Mouse (Mus musculus) stomach, embryonic 15.5 days (tissue): ENCODE data around the gene 1700025C18Rik. TPM values are rescaled to one million over a fixed set of nuclear protein-coding genes. Genes with fewer than 3 reads are reported as not detected.
A peak's percentile ranks its signal among the peaks of the same experiment; 100 is the strongest.

ENCODE experiments used
- ATAC-seq: fragments of 200-750 bp; cut with Nextera tagmentation; 2 replicates; pipeline ENCODE4 v1.8.0; 2017; ENCODE audit warnings: low read depth, moderate number of reproducible peaks, moderate TSS enrichment; ENCODE audit not compliant: insufficient read depth, low FRiP score
- H3K27ac ChIP-seq: fragments of 300-500 bp; sonication (generic); 2 replicates; pipeline ENCODE4 v1.5.1; 2015; ENCODE audit warnings: mild to moderate bottlenecking, inconsistent platforms
- H3K27me3 ChIP-seq: fragments of 300-500 bp; sonication (generic); replicated peaks from 2 replicates; pipeline ENCODE4 v1.6.1; 2015; ENCODE audit warnings: inconsistent platforms
- H3K36me3 ChIP-seq: fragments of 300-500 bp; sonication (generic); 2 replicates; pipeline ENCODE4 v1.6.1; 2015; ENCODE audit warnings: inconsistent platforms
- H3K4me1 ChIP-seq: fragments of 300-500 bp; sonication (generic); 2 replicates; pipeline ENCODE4 v1.6.1; 2015; ENCODE audit warnings: inconsistent platforms
- H3K4me2 ChIP-seq: fragments of 300-500 bp; sonication (generic); 2 replicates; pipeline ENCODE4 v1.6.1; 2015; ENCODE audit warnings: mild to moderate bottlenecking, inconsistent platforms
- H3K4me3 ChIP-seq: fragments of 300-500 bp; sonication (generic); replicated peaks from 2 replicates; pipeline ENCODE4 v1.5.1; 2015; ENCODE audit warnings: inconsistent platforms
- H3K9ac ChIP-seq: fragments of 300-500 bp; sonication (generic); 2 replicates; pipeline ENCODE4 v1.6.1; 2015; ENCODE audit warnings: inconsistent platforms
- H3K9me3 ChIP-seq: fragments of 300-500 bp; sonication (generic); 2 replicates; pipeline ENCODE4 v1.6.1; 2016; ENCODE audit warnings: inconsistent platforms
- WGBS: fragments of 180-500 bp; shearing (Covaris S2); methylation state at CpG from one replicate; pipeline ENCODE4 v1.1.7; 2015; 5-methylcytosine and 5-hydroxymethylcytosine counted together
- polyA plus RNA-seq: library from polyadenylated mRNA; unstranded; fragments of >200 nt; fragmentation: Nextera tagmentation; extraction: Ambion mirVana; gene quantifications from 2 replicates; pipeline ENCODE4 v1.2.1, GENCODE M21; 2015

The 1700025C18Rik gene
- polyA plus RNA-seq, 1 experiment from 2014 or later: not detected

DNA sequence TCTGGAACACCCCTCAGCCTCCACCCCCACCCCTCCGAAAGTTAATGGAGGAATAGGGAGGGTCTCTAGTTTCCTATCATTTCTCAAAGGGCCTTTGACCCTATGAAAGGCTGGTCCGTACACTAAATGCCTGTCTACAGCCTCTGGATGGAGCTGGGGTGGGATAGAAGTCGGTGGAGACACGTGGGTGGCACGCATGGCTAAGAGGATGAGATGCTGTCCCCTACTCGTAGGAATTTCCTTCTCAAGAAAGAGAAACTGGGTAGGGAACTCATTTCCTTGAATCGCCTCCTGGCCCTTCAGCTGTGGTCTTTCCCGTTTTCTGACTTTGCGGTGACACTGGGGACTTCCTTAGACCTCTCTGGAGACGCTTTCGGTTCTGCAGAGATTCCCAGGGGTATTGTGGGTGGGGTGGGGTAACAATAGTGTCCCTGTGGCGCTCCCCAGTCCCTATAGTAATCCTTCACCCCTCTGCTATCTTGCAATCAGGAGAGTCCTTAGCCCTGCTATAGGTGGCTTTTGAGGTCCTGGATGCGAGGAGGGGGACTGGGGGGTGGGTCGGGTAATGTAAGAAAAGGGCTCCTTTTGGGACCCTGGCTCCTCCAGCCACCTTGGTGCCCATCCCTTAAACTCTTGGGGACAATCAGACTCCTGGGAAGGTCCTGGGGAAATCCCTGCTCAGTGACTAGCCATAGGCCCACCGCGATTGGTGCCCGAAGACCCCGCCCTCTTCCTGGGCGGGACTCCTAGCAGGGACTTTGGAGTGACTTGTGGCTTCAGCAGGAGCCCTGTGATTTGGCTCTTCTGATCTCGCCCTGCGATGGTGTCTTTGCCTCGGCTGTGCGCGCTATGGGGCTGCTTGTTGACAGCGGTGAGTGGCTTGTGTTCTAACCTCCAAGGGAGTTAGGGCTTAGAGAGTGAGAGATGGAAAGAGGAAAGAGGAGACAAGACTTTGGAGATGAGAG lies 35.4 kb downstream of the 1700025C18Rik start, which contains the start of gene Cd40:
Gene Cd40 (plus strand): TSS at position 740 of the 965 bp plus-strand sequence.
- no peaks in the 10 kb centered on the region for H3K9me3 ChIP-seq
- peak within 1 kb of the TSS; percentile 37 for H3K4me3 ChIP-seq
- no peak within 1 kb of the TSS for H3K9ac ChIP-seq
- no peak within 1 kb of the TSS for H3K27ac ChIP-seq
- peaks cover 10% of the 10 kb centered on the region; the same call in 1 of the 2 replicates for H3K4me1 ChIP-seq
- H3K4me2 ChIP-seq: peak within 1 kb of the TSS; percentile 54
- peak; percentile 82 for ATAC-seq
- H3K27me3 ChIP-seq: 0 out of 2 replicates have a peak, but pooled peaks cover 7% of the 10 kb centered on the region
- 13% methylated on average over 25 of the region's 25 CpGs for WGBS
- no peaks in the 10 kb centered on the region for H3K36me3 ChIP-seq

DNA sequence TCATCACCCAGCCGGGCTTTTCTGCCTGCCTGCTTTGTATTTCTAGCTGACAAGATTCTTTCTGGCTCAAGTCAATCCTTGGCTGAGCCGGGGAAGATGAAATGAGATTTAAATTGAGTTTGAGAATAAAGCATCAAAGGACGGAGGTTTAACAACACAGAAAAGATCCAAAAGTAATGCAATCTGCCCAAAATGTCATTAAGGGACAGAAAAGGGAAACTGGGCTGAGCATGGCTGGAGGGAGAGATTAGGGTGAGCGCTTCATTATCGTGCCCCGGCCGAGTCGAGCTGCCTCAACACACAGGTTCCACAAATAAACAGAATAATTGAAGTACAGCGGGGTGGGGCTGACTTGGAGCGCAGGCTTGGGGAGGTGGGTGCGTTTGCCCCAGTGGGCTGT lies 39.0 kb downstream of the 1700025C18Rik start:
- 29% methylated on average over 11 of the region's 11 CpGs for WGBS
- no peak overlapping the region for H3K27ac ChIP-seq
- H3K36me3 ChIP-seq: no peaks in the 10 kb centered on the region
- 0 out of 2 replicates have a peak, but pooled peaks cover 4% of the 10 kb centered on the region for H3K27me3 ChIP-seq
- no peaks in the 10 kb centered on the region for H3K9me3 ChIP-seq
- H3K4me1 ChIP-seq: peaks cover 10% of the 10 kb centered on the region; the same call in 1 of the 2 replicates
- H3K4me3 ChIP-seq: no peak overlapping the region
- H3K4me2 ChIP-seq: no peak overlapping the region
- H3K9ac ChIP-seq: no peak overlapping the region
- ATAC-seq: no peak

DNA sequence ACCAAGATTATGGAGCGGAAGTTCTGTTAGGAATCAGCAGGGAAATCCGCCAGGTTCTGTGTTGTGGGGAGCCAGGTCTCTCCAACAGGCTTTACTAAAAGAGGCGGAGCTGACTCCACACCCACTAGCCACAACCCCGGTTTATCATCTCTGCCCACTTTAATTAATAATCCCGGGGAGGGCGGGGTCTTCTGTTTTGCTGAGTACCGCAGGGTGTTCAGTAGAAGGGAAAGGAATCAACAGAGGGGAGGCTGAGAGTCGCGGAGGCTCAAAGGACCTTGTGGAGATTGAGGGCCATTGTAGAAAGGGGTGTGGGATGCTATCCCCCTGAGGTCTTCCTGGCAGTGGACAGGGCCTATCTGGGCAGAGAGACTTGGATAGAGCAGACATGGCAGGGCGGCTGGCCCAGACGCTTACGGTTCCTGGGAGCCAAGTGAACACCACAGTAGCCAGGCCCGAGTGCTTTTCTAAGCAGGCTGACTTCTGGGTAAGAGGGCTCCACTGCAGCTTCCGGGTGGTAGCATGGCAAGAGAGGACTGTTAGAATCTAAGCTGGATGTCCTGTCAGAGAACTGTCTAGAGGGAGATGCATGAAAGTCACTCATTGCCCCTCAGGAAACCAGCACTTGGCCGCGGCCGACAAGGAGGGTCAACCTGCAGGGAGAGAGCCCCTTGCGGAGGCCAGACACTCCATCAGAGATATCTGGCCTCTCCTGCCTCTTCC lies 39.6 kb downstream of the 1700025C18Rik start:
- H3K4me1 ChIP-seq: peaks cover 10% of the 10 kb centered on the region; the same call in 1 of the 2 replicates
- H3K4me3 ChIP-seq: no peak overlapping the region
- H3K4me2 ChIP-seq: no peak overlapping the region
- WGBS: 69% methylated on average over 18 of the region's 18 CpGs
- no peaks in the 10 kb centered on the region for H3K36me3 ChIP-seq
- H3K9ac ChIP-seq: no peak overlapping the region
- no peaks in the 10 kb centered on the region for H3K9me3 ChIP-seq
- no peak overlapping the region for H3K27ac ChIP-seq
- H3K27me3 ChIP-seq: no peaks in the 10 kb centered on the region
- no peak for ATAC-seq

DNA sequence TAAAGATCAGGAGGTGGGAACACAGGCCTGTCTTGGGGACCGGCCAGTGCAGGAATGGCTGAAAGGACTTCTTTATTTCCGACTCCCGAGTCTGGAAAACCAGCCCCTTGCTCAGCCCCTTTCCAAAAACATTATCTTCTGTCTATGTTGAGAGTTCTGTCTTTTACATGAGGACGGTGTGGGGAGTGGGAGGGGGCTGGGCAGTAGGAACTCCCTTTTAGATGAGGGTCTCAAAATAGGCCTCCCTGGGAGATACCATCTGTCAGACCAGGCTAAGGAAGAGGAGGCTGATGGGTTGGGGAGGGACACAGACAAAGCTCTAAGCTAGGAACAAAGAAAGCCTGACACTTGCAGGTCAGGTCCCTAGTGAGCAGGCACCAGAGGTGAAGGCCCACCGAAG lies 41.5 kb downstream of the 1700025C18Rik start:
- Histone ChIP-seq H3K27me3 (no peaks in the 10 kb centered on the region), H3K4me1 (no peaks in the 10 kb centered on the region), H3K9ac (no peak overlapping the region), H3K4me2 (no peak overlapping the region), H3K36me3 (no peaks in the 10 kb centered on the region), H3K9me3 (no peaks in the 10 kb centered on the region), H3K27ac (no peak overlapping the region), H3K4me3 (no peak overlapping the region)
- WGBS: 65% methylated on average over 5 of the region's 5 CpGs
- ATAC-seq: no peak

DNA sequence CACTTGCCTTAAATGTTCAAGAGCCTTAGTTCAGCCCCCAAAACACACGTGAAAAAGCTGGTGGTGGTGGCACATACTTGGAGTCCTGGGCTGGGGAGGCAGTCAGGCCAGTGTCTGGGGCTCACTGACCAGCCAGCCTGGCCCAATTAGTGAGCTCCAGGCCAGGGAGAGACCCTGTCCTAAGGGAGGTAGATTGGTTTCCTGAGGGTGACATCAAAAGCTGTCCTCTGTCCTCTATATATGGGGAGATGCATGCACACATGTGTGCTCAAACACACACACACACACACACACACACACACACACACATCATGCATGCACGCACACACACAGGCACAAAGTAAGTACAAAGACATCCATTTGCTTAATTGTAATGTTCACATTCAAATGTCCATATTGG lies 46.8 kb downstream of the 1700025C18Rik start:
- Histone ChIP-seq H3K9ac (no peak overlapping the region), H3K27me3 (no peaks in the 10 kb centered on the region), H3K9me3 (no peaks in the 10 kb centered on the region), H3K4me2 (no peak overlapping the region), H3K36me3 (no peaks in the 10 kb centered on the region), H3K27ac (no peak overlapping the region), H3K4me3 (no peak overlapping the region), H3K4me1 (0 out of 2 replicates have a peak, but pooled peaks cover 4% of the 10 kb centered on the region)
- 61% methylated on average over 2 of the region's 2 CpGs for WGBS
- no peak for ATAC-seq

DNA sequence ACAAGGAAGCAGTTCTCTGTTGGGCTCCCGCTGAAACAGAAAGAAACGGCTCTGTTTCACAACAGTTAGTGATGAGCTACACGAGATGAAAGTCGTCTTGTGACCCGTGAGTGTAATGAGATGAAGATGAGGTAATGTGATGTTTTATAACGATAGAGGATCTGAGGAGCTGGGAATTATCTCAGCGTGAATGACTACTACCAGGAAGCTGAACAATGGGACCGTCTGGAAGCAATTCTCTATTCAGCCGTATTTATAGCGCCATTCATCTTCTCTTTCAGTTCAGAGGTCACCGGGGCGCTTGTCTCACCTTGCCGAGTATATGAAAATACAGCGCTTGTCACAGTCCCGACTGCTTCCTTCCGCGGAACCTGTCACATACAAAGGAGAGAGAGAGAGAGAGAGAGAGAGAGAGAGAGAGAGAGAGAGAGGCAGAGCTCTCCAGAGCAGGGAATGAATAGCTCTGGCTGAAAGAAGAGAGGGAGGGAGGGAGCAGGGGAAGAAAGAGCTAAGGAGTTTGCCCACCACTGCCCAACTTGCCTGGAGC lies 47.4 kb downstream of the 1700025C18Rik start:
- 0 out of 2 replicates have a peak, but pooled peaks cover 4% of the 10 kb centered on the region for H3K4me1 ChIP-seq
- ATAC-seq: no peak
- no peak overlapping the region for H3K27ac ChIP-seq
- no peaks in the 10 kb centered on the region for H3K27me3 ChIP-seq
- H3K9ac ChIP-seq: no peak overlapping the region
- H3K4me2 ChIP-seq: no peak overlapping the region
- no peaks in the 10 kb centered on the region for H3K9me3 ChIP-seq
- whole genome bisulfite sequencing: 17% methylated on average over 17 of the region's 17 CpGs
- no peak overlapping the region for H3K4me3 ChIP-seq
- H3K36me3 ChIP-seq: no peaks in the 10 kb centered on the region

DNA sequence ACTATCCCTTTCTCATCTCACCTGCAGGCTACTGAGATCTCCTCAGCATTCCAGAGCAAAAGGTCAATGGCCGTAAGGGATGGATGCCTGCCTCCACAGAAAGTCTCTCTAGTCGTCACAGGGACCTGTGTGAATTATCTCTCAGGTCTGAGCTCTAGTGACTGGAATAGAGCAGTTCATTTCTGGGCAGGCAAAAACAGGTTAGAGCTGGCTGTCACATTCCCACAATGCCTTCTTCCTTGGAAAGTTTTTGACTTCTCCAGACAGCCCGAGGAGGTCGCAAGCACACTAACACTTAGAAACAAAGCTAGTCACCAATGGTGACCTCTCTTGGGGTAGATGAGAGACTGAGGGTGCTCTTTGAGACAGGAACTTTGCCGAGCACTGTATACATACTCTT lies 48.4 kb downstream of the 1700025C18Rik start:
- Histone ChIP-seq H3K36me3 (no peaks in the 10 kb centered on the region), H3K9me3 (no peaks in the 10 kb centered on the region), H3K4me3 (no peak overlapping the region), H3K9ac (no peak overlapping the region), H3K4me1 (0 out of 2 replicates have a peak, but pooled peaks cover 4% of the 10 kb centered on the region), H3K4me2 (no peak overlapping the region), H3K27ac (no peak overlapping the region), H3K27me3 (no peaks in the 10 kb centered on the region)
- ATAC-seq: no peak
- 72% methylated on average over 5 of the region's 5 CpGs for WGBS

DNA sequence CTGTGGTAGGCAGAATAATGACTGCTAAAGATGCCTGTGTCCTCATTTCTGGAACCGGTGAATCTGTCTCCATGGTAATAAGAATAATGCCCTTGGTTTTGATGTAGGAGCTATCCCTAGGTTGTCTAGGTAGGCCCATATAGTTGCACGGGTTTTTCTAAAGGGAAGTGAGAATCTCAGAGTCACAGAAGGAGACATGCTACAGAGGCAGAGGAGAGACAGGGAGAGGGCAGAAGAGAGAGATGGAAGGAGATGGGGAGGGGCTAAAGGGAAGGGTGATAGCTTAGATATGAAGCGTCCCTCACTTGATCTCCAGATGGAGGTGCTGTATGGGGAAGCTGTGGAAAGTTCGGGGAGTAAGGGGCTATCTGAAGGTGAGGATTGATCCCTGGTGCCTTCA lies 53.1 kb downstream of the 1700025C18Rik start:
- Histone ChIP-seq H3K9me3 (no peaks in the 10 kb centered on the region), H3K9ac (no peak overlapping the region), H3K4me2 (no peak overlapping the region), H3K27ac (no peak overlapping the region), H3K4me1 (peaks cover 14% of the 10 kb centered on the region; the same call in 1 of the 2 replicates), H3K27me3 (no peaks in the 10 kb centered on the region), H3K4me3 (no peak overlapping the region), H3K36me3 (no peaks in the 10 kb centered on the region)
- ATAC-seq: no peak
- WGBS: 63% methylated on average over 4 of the region's 4 CpGs

DNA sequence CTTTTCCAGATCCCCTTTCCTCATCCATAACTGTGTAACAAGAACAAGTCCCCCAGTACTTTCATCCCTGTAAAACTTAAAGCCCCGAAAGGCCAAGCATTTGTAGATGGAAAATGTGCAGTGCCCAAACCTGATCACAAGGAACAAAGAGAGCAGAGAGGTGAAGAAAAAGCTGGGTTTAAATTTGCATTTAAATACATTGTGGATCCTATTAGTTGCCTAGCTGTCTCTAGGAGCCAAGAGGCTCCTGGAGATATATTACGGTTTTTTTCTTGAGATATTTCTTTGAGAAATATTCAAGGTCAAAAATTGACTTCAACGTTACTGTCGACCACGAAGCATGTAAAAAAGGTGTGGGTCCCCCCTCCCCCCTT lies 55.5 kb downstream of the 1700025C18Rik start:
- Histone ChIP-seq H3K27ac (no peak overlapping the region), H3K36me3 (no peaks in the 10 kb centered on the region), H3K4me3 (peak overlapping the region; percentile 92), H3K4me1 (peaks cover 14% of the 10 kb centered on the region; the same call in 1 of the 2 replicates), H3K9me3 (no peaks in the 10 kb centered on the region), H3K9ac (no peak overlapping the region), H3K27me3 (no peaks in the 10 kb centered on the region), H3K4me2 (peak overlapping the region; percentile 78)
- ATAC-seq: peak; percentile 16; the same call in 1 of the 2 replicates
- 37% methylated on average over 5 of the region's 5 CpGs for WGBS

DNA sequence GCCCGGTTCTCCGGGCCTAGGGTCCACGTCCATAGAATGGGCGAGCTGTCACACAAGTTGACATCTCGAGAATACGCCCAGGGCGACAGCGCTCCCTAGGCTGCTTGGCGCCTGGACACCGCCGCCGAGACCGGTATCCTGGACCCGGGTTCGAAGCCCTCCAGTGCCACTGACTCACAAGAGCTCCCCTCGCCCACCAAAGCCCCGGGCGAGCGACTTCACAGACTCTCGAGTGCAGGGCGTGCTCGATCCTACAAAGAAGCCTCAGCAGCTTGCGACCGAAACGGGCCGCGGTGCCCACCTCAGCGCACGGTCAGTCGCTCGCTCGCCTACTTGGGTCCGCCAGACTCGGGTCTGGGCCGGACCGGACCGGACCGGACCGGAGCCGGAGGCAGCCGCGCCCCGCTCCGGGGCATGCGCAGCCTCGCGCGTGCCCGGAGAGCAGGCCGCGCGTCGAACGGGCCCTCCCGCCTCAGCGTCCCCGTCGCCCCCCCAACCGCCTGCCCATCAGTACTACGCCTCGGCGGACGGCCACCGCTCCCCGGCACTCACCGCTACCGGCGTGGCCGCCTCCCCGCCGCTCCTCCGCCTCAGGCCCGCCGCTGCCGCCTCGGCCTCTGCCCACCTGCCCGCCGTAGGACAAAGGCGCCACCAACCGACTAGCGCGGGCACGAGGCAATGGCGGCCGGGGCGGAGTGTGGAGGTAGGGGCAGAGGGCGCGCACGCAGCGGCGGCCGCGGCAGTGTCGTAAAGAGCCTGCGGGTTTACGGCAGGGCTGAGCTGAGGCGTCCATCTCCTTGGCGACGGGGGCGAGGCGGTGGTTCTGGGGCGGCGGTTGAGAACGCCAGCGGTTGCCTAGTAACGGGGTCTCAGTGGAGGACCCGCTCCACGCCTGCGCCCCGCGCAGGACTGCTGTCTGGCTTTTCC lies 56.2 kb downstream of the 1700025C18Rik start, which contains the start of gene Ncoa5:
Gene Ncoa5 (minus strand): TSS at position 737 of the 927 bp plus-strand sequence.
- under 1% methylated on average over 100 of the region's 111 CpGs for WGBS
- ATAC-seq: peak; percentile 94
- Histone ChIP-seq H3K27ac (peak within 1 kb of the TSS; percentile 77), H3K27me3 (no peaks in the 10 kb centered on the region), H3K4me1 (peaks cover 14% of the 10 kb centered on the region; the same call in 1 of the 2 replicates), H3K4me3 (peak within 1 kb of the TSS; percentile 92), H3K4me2 (peak within 1 kb of the TSS; percentile 78), H3K9me3 (no peaks in the 10 kb centered on the region), H3K36me3 (no peaks in the 10 kb centered on the region), H3K9ac (peak within 1 kb of the TSS; percentile 91)

DNA sequence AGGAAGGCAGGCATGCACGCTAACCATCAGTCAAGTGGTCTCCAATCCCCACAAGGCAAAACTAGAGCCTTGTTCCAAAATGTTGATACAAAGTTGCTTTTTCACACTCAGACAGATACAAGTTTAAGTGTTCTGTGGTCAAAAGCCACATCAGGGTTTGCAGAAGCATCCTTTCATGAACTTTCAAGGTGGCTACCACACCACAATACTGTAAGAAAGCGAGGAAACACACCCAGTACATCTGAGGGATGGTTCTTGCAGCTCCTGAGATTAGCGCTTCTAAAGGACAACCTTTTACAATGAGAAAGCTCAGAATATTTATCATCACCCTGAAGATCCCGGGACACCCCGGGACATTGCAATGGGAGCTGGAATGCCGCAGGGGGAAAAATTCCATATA lies 57.2 kb downstream of the 1700025C18Rik start:
- Histone ChIP-seq H3K36me3 (no peaks in the 10 kb centered on the region), H3K4me2 (peak overlapping the region; percentile 78), H3K27ac (no peak overlapping the region), H3K9me3 (no peaks in the 10 kb centered on the region), H3K4me3 (peak overlapping the region; percentile 92), H3K9ac (no peak overlapping the region; the same call in 1 of the 2 replicates), H3K27me3 (no peaks in the 10 kb centered on the region), H3K4me1 (peaks cover 14% of the 10 kb centered on the region; the same call in 1 of the 2 replicates)
- WGBS: 33% methylated on average over 6 of the region's 6 CpGs
- ATAC-seq: no peak
